Mouse (Mus musculus) left cerebral cortex, adult 9 months (tissue): Measurements from ENCODE around the gene Armh2.

Experiments used
- DNase-seq, 2 experiments: peaks; one replicate each; pipeline ENCODE4 v3.0.0; 2022; ENCODE audit warnings: low spot score in 2 of 2

The Armh2 gene

DNA sequence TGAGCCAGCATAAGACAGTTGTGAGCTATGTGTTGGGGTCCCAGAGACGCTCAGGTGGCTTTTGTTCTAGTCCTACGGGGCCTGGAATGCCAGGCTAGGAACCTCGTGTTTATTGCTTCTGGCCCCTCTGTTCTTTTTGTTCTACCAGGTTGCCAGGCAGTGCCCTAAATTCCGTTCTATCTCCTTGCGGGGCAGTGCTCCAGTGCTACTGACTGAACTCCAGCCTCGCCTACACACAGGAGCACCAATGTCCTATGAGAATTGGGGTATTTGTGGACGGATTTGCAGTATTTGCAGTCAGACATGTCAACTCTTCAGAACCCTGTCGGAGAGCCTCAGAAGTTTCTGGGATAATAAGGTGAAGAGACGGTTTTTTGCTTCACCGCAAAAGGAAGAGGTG is at the start of gene Armh2:
Gene Armh2 (plus strand): TSS at position 205 of the 400 bp plus-strand sequence.
- no peak for DNase-seq

DNA sequence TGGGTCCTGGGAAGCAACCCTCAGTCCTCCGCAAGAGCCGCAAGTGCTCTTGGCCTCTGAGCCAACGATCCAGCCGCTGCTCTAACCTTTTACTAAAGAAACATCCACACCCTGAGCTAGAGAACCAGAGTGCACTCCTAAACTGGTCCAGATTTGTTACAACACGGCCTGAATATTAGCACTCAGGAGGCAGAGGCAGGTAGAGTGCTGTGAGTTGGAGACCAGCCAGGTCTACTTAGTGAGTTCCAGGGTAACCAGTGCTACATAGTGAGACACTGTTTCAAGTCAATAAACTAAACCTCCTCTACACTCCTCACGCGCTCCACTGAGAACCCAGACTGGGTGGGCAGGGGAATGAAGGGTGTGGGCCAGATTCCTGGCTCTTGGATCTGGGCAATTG is 47.7 kb upstream of the Armh2 start:
- no peak for DNase-seq

DNA sequence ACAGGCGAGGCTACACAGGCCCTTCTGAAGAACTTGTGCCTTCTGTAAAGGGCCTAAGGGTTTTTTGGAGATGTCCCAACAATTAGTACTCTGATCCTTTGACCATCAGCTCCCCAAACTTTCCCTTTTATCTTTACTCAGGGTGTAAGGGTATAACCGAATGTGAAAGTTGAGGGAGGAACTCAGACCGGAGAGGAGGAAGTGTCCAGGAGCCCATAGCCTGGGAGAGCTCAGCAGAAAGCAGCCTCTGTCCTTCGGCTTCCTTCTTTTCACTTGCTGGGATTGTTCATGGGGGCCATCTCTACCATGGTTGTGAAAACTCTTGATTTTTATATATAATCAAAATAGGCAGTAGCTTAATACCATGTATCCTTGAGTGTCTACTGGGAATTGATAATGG is 42.3 kb upstream of the Armh2 start:
- no peak for DNase-seq

DNA sequence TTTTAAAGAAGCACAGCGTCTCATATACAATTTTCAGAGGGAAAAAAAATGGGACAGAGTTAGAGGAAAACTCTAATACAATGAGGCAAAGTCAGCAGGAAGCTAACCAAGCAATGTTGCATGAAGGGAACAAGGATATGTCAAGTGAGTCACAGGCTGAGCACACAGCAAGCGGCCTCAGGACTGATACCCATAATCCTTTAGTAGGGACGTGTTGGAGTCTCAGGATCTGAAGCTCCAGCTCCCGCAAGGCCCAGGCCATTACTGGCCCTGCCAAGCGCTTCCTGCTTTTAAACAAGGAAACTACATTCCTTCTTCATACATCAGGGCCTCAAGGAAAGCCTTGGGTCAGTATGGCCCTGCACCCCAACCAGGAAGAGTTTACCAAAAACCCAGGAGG is 38.9 kb upstream of the Armh2 start:
- no peak for DNase-seq

DNA sequence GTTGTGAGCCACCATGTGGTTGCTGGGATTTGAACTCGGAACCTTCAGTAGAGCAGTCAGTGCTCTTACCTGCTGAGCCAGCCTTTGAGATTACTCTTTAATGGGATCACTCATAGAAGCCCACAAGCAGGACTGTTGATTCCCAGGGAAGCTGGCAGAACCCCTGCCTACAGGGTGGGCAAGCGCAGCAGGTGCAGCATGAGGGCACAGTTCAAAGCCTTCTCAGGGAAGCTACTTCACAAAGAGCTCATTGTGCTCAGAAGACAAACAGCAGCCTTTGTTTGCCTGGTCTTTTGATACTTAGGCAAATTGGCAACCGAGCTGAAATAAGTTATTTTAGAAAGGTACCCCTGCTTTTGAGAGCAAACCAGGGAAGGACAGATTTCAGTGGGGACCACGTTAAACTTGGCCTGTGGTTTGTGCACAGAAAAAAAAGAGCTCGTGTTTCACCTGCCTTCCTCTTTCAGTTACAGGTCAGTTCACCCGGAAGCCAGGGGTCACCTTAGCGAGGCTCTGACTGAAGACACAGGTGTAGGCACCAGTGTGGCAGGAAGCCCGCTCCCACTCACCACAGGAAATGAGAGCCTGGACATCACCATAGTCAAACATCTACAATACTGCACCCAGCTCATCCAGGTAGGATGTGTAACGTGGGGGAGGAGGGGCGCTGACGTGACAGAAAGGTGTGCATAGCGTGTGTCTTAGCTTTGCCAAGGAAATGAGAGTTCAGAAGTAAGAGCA is 31.2 kb upstream of the Armh2 start:
- no peak for DNase-seq

DNA sequence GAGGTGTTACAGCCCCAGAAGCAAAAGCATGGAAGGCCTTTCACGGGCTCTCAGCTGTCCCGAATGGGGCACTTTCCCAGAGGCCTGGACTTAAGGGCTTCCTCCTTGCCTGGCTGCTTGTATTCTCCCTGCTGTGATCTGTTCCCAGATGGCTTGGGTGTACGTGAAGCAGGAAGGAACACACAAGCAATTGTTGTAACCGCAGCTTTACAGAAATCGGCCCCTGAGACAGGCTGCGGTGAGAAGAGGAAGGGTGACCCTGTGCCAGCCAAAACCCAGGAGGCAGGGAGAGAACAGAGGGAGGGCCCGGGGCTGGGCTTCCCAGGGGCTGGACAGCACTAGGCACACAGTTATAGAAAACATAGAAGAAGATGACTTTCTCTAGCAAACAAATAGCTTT is 30.1 kb upstream of the Armh2 start:
- DNase-seq, result no peak

DNA sequence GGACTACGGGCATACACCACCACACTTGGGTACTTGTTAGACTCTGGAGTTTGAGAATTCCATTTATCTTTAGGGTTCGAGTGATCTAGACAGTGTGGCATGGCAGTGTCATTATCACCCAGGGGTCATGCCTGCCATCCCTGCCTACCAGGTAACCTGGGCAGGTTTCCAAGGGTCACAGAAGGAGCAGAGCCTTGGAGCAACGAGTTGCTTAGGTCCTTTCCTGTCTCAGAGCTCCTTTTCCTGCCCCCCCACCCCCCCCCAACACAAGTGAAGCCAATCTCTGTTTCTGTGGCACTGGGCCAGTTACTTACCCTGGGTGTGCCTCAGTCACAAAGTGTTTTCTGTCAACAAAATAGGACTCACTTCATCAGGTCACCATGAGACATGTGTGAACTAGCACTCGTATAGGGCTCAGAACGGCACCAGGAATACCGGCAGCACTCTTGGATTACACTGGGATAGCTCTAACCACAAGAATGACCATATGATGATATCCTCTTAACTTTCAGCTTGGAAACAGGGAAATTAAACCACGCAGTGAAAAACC is 28.4 kb upstream of the Armh2 start:
- no peak for DNase-seq

DNA sequence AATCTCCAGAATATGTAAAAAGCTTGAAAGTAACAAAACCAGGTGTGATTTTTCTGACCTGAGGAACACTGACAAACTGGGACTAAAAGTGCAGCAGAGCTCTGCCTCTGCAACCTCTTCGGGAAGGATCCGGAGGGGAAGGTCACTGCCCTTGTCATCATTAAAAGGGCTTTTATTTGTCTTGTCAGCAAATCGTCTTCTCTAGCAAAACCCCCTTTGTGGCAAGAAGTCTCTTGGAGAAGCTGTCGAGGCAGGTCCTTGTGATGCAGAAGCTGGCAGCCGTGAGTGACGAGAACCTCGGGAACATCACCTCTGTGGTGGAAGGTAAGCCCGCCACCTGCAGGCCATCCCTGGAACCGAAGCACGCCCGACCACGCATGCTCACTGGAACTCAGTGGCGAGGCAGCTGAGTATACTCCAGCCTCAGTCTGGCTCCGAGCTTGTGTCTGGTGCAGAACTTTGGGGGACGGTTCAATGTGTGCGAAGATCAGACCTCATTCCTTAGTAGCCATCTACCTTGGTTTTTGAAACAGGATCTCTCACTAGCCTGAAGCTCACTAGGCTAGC is 27.5 kb upstream of the Armh2 start:
- DNase-seq, result peak; percentile 66 to 95

DNA sequence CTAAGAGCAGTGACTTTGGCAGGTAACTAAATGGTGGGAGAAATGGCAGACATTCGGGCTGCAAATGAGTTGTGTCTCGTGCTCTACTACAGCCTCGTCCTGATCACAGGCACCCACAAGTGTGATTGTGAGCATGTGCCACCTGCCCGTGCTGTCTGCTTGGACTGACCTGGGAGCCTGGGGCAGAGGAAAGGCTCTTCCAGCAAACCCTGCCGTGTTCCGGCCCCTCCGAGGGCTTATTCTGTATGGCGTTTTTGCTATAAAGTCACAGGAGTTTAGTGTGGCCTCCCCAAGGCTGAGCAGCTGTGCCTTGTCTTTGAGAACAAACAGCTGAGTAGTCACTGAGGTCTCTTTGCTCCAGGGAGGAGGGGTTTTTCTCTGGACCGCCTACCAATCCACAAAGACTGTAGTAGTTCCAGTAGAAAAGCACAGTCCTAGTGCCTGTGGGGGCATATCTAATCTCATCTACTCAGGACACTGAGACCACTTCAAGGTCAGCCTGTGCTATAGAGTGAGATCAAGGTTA is 26.6 kb upstream of the Armh2 start:
- no peak for DNase-seq

DNA sequence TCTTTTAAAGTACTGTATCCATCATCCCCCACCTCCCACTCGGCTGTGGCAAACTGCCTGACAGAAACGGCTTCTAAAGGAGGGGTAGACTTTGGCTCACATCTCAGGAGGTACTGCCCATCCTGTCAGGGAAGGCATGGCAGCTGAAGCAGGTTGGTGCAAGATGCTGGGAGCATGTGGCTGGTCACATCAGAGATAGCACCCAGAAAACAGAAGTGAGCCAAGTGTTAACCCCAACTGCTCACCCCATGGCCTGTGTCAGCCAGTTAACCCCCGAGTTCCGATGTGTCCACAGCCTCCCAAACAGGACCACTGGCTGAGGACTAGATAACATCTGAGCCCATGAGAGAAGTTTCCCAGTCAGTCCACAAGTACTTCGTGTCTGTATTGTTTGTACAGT is 25.4 kb upstream of the Armh2 start:
- no peak for DNase-seq

DNA sequence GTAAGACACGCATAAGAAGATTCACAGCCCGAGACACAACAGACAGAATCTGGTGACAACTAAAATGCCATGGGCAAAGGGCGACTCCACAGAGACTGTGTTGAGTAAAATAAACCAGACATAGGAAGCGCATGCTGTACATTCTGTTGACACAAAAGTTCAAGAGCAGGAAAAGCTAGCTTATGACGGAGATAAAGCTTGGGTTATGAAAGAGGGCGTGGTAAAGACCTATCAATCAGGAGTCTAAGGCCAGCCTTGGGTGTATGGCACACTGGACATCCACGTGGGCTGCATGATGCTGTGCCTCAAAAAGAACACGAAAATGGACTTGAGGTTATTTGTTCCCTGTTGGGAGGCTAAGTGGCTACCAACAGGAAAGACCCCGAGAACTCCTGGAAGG is 24.6 kb upstream of the Armh2 start:
- no peak for DNase-seq

DNA sequence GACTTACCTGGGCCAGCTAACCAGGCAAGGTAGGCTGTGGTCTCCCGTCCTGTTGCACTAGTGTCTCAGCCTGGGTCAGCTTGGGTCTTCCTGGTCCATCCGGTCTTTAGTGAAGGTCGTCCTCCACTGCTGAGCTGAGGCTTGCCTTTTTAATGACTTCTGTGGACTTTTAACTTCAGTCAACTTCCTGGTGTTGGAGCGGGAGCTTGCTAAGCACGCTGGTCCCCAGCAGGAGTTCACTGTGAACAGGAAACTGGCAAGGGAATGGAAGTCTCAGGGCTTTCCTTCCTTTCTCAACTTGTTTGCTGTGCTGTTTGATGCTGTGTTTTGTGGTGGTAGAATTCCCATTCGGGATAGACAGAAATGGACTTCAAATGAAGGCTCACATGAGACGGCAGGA is 23.4 kb upstream of the Armh2 start:
- DNase-seq, result no peak

DNA sequence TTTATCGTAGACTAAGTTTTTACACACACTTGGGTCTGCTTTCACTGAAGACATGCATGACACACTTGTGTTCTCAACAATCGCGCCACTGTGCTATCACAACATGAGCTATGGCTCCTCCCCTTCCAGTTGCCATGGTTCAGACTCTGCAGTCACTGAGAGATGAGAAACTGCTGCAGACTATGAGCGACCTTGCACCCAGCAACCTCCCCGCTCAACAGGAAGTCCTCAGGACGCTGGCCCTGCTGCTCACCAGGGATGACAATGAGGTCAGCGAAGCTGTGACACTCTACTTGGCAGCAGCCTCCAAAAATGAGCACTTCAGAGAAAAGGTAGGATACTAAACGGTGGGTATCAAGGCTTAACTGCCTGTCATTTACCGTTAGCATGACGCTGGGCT is 19.5 kb upstream of the Armh2 start:
- DNase-seq, result no peak

DNA sequence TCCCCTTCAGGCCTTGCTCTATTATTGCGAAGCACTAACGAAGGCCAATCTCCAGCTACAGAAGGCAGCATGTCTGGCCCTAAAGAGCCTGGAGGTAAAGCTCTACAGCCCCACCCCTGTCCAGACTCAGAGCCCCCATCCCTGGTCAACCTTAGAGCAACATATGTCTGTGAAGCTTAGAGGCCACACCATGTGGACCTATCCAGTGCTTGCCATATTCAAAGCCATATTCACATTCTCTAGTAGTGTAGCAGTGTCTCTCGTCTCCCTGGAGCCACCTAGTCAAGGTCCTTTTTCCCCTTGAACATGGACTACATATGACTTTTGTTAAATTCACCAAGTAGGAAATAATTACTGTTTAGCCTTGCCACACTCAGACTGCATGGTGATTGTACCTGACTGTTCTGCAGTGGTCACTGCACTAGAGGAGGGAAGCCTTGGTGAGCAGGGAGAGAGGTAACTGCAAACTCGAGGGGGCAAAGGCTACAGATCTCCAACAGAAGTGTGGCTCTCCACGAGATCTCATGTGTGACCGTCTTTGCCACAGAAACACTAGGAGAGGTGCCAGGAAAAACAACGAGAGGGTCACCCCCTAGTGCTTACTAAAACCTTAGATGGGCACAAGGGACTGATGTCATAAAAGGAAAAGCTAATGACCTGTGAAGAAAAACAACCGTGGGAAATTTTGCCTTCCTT is 17.2 kb upstream of the Armh2 start:
- DNase-seq, result no peak

DNA sequence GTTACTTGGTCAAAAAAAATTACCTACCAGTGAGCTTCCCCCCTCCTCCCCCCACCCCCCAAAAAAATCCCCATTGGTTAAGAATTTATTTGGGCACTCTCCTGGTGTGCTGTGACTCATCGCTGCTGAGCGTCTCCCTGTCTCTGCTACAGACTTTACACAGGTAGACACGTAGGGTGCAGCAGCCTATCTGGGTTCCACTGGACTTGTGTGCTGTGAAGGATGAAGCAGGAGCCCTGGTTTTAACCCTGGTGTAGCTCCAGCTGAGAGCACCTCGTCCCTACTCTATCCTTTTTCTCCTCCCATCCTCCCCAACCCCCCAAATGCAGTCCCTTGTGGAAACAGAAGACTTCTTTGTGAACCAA is 16.7 kb upstream of the Armh2 start:
- no peak for DNase-seq

DNA sequence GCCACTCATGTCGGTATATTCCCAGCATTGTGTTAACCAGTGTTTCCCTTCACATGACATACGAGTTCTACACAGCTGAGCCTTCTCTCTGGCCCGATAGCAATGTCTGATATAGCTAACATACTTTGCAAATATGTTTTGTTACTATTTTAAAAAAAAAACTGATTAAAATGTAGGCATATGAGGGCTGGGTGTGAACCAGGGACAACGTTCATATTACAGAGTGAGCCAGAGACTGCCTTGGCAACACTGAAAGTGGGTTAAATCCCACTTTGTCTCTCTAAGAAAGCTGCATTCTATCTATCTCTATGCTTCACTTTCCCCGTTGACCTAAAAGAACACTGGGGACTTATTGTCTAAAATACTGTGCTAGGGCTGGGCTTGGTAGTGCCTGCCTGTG is 11.9 kb upstream of the Armh2 start:
- no peak for DNase-seq

DNA sequence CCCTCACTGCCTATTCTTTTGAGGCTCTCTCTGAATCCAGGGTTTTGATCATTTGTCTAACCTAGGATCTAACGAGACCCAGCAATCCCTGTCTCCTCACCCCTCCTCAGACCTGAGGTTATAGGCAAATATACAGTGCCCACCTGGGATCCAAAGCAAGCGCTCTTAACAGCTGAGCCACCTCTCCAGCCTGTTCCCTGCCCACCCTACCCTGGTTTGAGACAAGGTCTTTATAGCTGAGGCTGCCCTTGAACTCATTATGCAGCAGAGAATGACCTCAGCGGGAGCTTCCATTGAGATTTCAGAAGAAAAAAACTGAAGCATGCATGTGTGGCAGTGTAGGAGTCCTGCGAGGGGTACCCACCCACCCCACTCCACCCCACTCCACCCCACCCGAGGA is 6.5 kb upstream of the Armh2 start:
- no peak for DNase-seq

DNA sequence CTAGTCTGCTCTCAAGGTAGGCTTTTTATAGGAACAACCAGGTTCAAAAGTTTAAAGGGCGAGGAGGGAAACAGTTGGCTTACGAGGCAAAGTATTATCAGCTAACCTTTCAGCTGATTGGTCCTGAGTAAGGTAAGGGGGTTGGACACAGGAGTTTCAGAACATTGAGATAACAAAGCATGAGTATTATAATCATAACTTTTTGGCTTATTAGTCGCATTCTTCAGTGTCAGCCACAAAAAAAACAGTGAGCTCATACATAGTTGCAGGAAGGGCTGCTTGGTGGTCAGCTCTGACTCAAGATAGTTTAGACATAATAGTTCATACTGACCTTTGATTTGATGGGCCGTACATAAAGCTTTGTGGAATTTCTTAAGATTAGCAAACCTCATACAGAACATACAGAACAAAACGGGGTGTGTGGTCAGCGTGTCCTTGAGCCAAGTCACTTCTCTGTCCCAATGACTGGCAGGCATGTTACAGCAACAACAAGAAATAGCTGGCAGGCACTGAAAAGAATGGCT is 5.4 kb upstream of the Armh2 start:
- no peak for DNase-seq

DNA sequence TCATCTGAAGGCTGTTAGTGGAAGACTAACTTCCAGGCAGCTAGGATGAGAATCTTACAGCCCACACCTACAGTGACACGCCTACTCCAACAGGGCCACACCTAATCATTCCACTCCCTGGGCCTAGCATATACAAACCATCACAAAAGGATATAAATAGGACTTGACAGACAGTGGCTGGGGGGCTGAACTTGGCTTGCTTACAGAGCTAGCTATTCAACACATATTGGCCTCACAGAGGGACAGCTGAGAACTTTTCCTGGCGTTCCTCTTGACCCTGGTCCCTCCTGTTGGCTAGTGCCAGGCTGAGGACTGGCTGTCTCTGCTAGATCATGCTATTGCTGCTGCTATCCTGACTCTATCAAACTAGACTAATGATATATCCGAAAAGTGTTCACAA is 6.8 kb downstream of the Armh2 start:
- no peak for DNase-seq

DNA sequence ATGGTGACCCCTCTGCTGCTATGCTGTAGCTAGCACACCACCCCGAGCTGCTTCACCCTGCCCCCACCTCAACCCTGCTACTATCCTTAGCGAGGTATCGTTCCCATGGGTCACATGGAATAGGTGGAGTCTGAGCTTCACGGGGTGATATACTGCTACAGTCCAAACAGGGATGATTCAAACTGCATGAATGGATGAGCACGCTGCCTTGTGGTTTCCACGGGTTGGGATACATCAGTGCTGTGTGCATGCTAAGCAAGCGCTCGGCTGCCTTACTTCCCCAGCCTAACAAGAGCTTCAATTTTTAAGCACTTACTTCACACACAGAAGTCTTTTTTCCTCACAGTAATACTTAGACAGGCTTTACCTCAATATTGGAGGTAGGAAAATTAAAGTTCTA is 9.8 kb downstream of the Armh2 start:
- DNase-seq, result no peak

DNA sequence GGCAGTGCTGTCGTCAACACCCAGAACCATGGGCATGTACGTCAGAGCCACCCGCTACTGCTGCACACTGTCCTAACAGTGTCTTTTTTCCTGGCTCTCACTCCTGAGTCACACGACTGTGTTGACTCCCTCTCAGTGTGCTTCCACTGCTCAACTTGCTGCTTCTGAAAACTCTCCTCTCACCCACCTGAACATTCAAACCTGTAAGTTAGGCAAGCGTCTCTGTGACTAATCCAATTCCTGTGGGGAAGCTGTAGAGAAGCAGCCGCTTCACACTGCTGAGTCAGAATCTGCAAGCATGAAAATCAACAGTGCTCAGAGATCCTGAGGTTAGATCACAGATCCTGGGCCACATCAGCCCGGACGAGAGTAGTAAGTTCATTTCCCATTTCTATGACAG is 10.4 kb downstream of the Armh2 start:
- DNase-seq, result peak in 1 of 2 experiments; percentile 12

DNA sequence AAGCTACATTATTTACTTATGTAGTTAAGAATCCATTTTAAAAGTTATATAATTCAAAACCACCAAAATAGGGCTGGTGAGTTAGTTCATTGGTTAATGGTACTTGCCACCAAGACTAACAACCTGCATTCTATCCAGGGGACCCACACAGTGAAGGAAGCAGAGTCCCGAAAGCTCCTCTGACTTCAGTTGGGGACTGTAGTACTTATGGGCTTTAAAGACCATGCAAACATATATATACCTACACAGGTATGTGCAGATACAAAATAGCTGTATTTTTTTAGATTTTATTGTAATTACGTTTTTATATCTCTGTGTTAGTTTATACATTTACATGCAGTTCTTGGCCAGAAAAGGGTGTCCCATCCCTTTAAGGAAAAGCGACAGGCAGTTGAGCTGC is 15.7 kb downstream of the Armh2 start:
- no peak for DNase-seq
